Mouse (Mus musculus): Measurements from ENCODE around the gene Egln2. TPM values are rescaled to one million over a fixed set of nuclear protein-coding genes. Genes with fewer than 3 reads are reported as not detected.

Gene Egln2
- total RNA-seq, 1 experiment: 53.4 TPM

DNA sequence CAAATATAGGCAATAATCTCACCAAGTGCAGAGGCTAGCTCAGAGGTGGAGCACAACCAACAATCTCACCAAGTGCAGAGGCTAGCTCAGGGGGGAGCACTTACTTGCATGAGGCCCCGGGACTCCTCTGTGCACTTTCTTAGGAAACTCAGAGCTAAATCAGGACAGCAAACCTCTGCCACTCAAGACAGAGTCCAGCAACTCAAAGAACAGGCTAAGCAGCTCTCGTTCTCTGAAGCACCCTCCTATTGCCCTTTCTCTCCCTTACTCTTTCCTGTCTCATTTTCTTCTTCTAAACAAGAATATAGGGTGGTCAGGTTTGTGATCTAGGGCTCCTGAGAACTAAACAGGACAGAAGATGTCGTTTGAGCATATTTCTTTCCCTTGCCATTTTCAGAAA, 54.6 kb downstream of the Egln2 start:
- Histone ChIP-seq H3K4me3 (ENCODE audit: insufficient read depth in 1 of 2, low read depth in 1 of 2, low read length in 2 of 2, poor library complexity in 1 of 2, severe bottlenecking in 1 of 2) (no peak overlapping the region), H3K4me1 (ENCODE audit: control insufficient read depth in 2 of 2, insufficient read depth in 2 of 2, low read length in 2 of 2, poor library complexity in 1 of 2) (no peaks in the 10 kb centered on the region), H3K27ac (ENCODE audit: insufficient read depth, low read depth, low read length, poor library complexity, severe bottlenecking) (no peak overlapping the region), H3K36me3 (ENCODE audit: control insufficient read depth, insufficient read depth, low read length, poor library complexity, severe bottlenecking) (no peaks in the 10 kb centered on the region), H3K9ac (ENCODE audit: insufficient read depth, low read depth, low read length, poor library complexity, severe bottlenecking) (no peak overlapping the region), H3K9me3 (ENCODE audit: control insufficient read depth, insufficient read depth, low read depth, low read length) (no peaks in the 10 kb centered on the region)
- no peak for TF ChIP-seq HCFC1 (IDR thresholded peaks at IDR 0.05; ENCODE audit: borderline replicate concordance, insufficient read depth, low read length)
- DNase-seq (ENCODE audit: low read depth, low spot score): no peak
- in situ Hi-C loops (cut with MboI; ENCODE audit: low sequenced_read_pairs in 2 of 2, unreplicated experiment in 2 of 2): no loop called here

DNA sequence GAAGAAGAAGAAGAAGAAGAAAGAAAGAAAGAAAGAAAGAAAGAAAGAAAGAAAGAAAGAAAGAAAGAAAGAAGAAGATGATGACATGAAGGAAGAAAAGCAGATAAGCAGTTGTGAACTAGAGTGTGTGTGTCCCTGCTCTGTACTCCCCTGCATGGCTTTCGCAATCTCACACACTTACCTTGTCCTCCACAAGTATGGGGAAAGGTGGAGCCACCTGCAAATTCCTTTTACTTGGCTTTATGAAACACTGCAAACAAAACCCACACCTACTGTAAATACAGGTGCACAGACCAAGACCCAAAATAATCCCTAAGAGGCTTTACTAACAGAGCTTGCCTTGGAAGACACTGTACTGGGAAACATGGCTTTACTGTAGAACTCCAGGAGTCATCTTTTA, 55.6 kb downstream of the Egln2 start:
- in situ Hi-C loops (cut with MboI; ENCODE audit: low sequenced_read_pairs in 2 of 2, unreplicated experiment in 2 of 2): no loop called here
- H3K4me3 ChIP-seq (ENCODE audit: insufficient read depth in 1 of 2, low read depth in 1 of 2, low read length in 2 of 2, poor library complexity in 1 of 2, severe bottlenecking in 1 of 2): no peak overlapping the region
- no peaks in the 10 kb centered on the region for H3K9me3 ChIP-seq (ENCODE audit: control insufficient read depth, insufficient read depth, low read depth, low read length)
- TF ChIP-seq ZC3H11A (IDR thresholded peaks at IDR 0.05; ENCODE audit: borderline replicate concordance, low read depth, low read length): no peak
- no peak for TF ChIP-seq HCFC1 (IDR thresholded peaks at IDR 0.05; ENCODE audit: borderline replicate concordance, insufficient read depth, low read length)
- TF ChIP-seq ZNF384 (IDR thresholded peaks at IDR 0.05; ENCODE audit: low read depth, low read length): no peak
- no peak for TF ChIP-seq MAFK (IDR thresholded peaks at IDR 0.05; ENCODE audit: insufficient read depth, low read depth, low read length)
- H3K36me3 ChIP-seq (ENCODE audit: control insufficient read depth, insufficient read depth, low read length, poor library complexity, severe bottlenecking): no peaks in the 10 kb centered on the region
- no peak for DNase-seq (ENCODE audit: low read depth, low spot score)
- H3K4me1 ChIP-seq (ENCODE audit: control insufficient read depth in 2 of 2, insufficient read depth in 2 of 2, low read length in 2 of 2, poor library complexity in 1 of 2): no peaks in the 10 kb centered on the region
- no peak overlapping the region for H3K27ac ChIP-seq (ENCODE audit: insufficient read depth, low read depth, low read length, poor library complexity, severe bottlenecking)
- no peak overlapping the region for H3K9ac ChIP-seq (ENCODE audit: insufficient read depth, low read depth, low read length, poor library complexity, severe bottlenecking)

DNA sequence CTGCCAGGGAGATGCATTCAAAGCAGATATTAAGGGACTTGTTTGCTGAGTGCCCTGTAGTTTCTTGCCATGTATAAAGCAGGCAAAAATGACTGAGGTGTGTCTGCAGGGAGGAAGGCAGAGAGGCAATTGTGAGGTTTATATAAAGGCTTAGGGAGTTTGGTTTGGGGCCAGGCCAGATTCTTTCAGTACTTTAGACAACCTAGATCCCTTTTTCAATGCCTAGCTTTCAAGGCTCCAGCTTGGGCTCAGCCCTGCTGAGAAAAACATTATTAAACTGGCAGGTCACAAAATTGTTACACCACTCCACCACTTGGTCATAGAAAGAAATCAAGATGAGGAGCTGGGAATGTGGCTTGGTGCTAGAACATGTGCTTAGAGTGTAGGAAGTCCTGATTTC, 56.3 kb downstream of the Egln2 start:
- no peaks in the 10 kb centered on the region for H3K4me1 ChIP-seq (ENCODE audit: control insufficient read depth in 2 of 2, insufficient read depth in 2 of 2, low read length in 2 of 2, poor library complexity in 1 of 2)
- H3K9ac ChIP-seq (ENCODE audit: insufficient read depth, low read depth, low read length, poor library complexity, severe bottlenecking): no peak overlapping the region
- no peaks in the 10 kb centered on the region for H3K36me3 ChIP-seq (ENCODE audit: control insufficient read depth, insufficient read depth, low read length, poor library complexity, severe bottlenecking)
- H3K4me3 ChIP-seq (ENCODE audit: insufficient read depth in 1 of 2, low read depth in 1 of 2, low read length in 2 of 2, poor library complexity in 1 of 2, severe bottlenecking in 1 of 2): no peak overlapping the region
- H3K27ac ChIP-seq (ENCODE audit: insufficient read depth, low read depth, low read length, poor library complexity, severe bottlenecking): no peak overlapping the region
- TF ChIP-seq CHD2 (IDR thresholded peaks at IDR 0.05; ENCODE audit: low read depth, low read length) (no peak), HCFC1 (IDR thresholded peaks at IDR 0.05; ENCODE audit: borderline replicate concordance, insufficient read depth, low read length) (no peak), ZC3H11A (IDR thresholded peaks at IDR 0.05; ENCODE audit: borderline replicate concordance, low read depth, low read length) (no peak), MAFK (IDR thresholded peaks at IDR 0.05; ENCODE audit: insufficient read depth, low read depth, low read length) (no peak)
- DNase-seq (ENCODE audit: low read depth, low spot score): no peak
- in situ Hi-C loops (cut with MboI; ENCODE audit: low sequenced_read_pairs in 2 of 2, unreplicated experiment in 2 of 2): no loop called here
- no peaks in the 10 kb centered on the region for H3K9me3 ChIP-seq (ENCODE audit: control insufficient read depth, insufficient read depth, low read depth, low read length)

Other genes starting within 250 kb of the Egln2 start
- not detected in 2 replicates for gene Cyp2a22, start 227.4 kb downstream of the Egln2 start, total RNA-seq (2012; rRNA removed)
- not detected in 2 replicates for gene Cyp2a12, start 137.7 kb downstream of the Egln2 start, total RNA-seq (2012; rRNA removed)
- not detected in 2 replicates for gene Cyp2f2, start 46.9 kb downstream of the Egln2 start, total RNA-seq (2012; rRNA removed)
- gene Cyp2t4, start 13.1 kb downstream of the Egln2 start, total RNA-seq (2012; rRNA removed): 0.32 and 0.58 TPM in 2 replicates
- gene Rab4b, start 12.1 kb upstream of the Egln2 start, total RNA-seq (2012; rRNA removed): 28.3 and 44.2 TPM in 2 replicates
- gene Gm21983, start 14.3 kb upstream of the Egln2 start, total RNA-seq (2012; rRNA removed): 1.3 TPM in 1 of 2 replicates, not detected in the other
- gene Mia, start 14.4 kb upstream of the Egln2 start, total RNA-seq (2012; rRNA removed): 12.5 and 36.3 TPM in 2 replicates
- 10.4 and 12.0 TPM in 2 replicates for gene BC024978, start 29.0 kb upstream of the Egln2 start, total RNA-seq (2012; rRNA removed)
- gene Snrpa, start 29.5 kb upstream of the Egln2 start, total RNA-seq (2012; rRNA removed): 113 and 129 TPM in 2 replicates
- 10.5 and 12.6 TPM in 2 replicates for gene Itpkc, start 61.9 kb upstream of the Egln2 start, total RNA-seq (2012; rRNA removed)
- gene Coq8b, start 66.2 kb upstream of the Egln2 start, total RNA-seq (2012; rRNA removed): 12.8 and 18.3 TPM in 2 replicates
- 11.9 and 14.1 TPM in 2 replicates for gene Numbl, start 91.6 kb upstream of the Egln2 start, total RNA-seq (2012; rRNA removed)
- 65.8 and 114 TPM in 2 replicates for gene Ltbp4, start 170.9 kb upstream of the Egln2 start, total RNA-seq (2012; rRNA removed)
- gene Shkbp1, start 189.2 kb upstream of the Egln2 start, total RNA-seq (2012; rRNA removed): 28.8 and 45.5 TPM in 2 replicates
- gene Gm20479, start 190.6 kb upstream of the Egln2 start, total RNA-seq (2012; rRNA removed): 1.4 and 1.5 TPM in 2 replicates